Mouse (Mus musculus) liver, adult (tissue): ENCODE data around the gene Klf2.

Experiments
- GATA4 ChIP-seq: IDR thresholded peaks from 2 replicates; pipeline ENCODE4 v1.6.1; 2014; ENCODE audit warnings: mild to moderate bottlenecking, low read length; ENCODE audit not compliant: insufficient replicate concordance

Gene Klf2

GRCm38 (mm10) chr8:72365826-72366225 lies 47.0 kb downstream of the Klf2 start:
- no peak for TF ChIP-seq GATA4

DNA sequence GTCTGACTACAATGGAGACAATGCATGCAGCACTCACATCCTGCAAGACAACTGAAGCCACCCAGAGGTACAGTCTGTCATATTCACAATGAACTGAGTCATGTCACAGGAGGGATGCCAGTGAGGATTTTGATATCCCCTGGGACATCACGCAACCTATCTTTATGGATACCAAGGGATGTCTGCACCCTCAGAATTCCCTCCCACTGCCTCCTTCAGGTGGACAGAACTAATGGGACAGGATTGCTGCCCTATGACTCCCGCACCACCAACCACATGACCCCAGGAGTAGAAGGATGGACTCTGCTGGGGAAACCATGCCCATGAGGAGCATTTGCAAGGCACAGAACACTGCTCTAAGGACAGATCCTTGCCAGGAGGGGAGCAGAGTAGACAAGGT lies 47.6 kb downstream of the Klf2 start:
- TF ChIP-seq GATA4: no peak
